Mouse (Mus musculus): ENCODE results near the gene Cacnb3. TPM values are rescaled to one million over a fixed set of nuclear protein-coding genes. Genes with fewer than 3 reads are reported as not detected.

Cacnb3 gene
- polyA plus RNA-seq, 1 experiment = 127 TPM

DNA sequence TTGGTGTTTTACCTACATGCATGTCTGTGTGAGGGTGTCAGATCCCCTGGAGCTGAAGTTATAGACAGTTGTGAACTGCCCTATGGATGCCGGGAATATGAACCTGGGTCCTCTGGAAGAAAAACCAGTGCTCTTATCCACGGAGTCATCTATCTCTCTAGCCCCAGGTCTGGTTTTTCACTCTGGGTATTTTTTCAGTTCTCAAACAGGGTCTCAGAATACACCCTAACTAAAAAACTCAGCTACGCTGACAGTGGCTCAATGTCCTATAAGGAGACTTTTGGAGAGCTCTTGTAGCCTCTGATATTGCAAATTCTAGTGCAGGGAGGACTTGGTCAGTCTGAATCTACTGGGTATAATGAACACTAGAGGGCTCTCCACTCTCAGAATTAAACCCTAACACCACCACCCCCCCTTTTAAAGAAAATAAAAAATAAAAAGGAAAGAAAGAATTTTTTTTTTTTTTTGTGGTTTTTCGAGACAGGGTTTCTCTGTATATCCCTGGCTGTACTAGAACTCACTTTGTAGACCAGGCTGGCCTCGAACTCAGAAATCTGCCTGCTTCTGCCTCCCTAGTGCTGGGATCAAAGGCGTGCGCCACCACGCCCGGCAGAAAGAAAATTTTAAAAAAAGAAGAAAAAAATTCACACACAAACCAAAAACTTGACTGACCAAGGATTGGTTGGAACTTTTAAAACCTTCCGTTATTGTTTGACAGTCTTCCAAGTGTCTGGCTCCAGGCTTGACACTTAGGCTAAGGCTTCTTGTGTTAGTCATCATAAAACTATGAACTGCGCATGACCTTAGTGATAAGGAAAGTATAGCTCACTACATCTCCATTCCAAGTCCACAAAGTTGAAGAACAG lies 33.6 kb downstream of the Cacnb3 start:
- 63% methylated on average over 11 of the region's 11 CpGs for WGBS
- Histone ChIP-seq H3K4me3 (ENCODE audit: control insufficient read depth, insufficient read depth, low read length) (no peak overlapping the region), H3K27ac (ENCODE audit: control insufficient read depth, insufficient read depth, low read length) (no peak overlapping the region), H3K27me3 (ENCODE audit: control insufficient read depth, insufficient read depth, low read length) (no peaks in the 10 kb centered on the region), H3K36me3 (ENCODE audit: control insufficient read depth, insufficient read depth, low read length) (no peaks in the 10 kb centered on the region), H3K4me1 (replicated peaks; ENCODE audit: control insufficient read depth, insufficient read depth, low read length) (peaks cover 6% of the 10 kb centered on the region; the same call in 1 of the 2 replicates)
- no peak for TF ChIP-seq CTCF (IDR thresholded peaks at IDR 0.05; ENCODE audit: borderline replicate concordance, control insufficient read depth, extremely low read depth, insufficient read depth, low read length, poor library complexity)
- no peak for TF ChIP-seq POLR2A (IDR thresholded peaks at IDR 0.05; ENCODE audit: control insufficient read depth, extremely low read depth, insufficient read depth, low read length, poor library complexity)
- no peak for DNase-seq

DNA sequence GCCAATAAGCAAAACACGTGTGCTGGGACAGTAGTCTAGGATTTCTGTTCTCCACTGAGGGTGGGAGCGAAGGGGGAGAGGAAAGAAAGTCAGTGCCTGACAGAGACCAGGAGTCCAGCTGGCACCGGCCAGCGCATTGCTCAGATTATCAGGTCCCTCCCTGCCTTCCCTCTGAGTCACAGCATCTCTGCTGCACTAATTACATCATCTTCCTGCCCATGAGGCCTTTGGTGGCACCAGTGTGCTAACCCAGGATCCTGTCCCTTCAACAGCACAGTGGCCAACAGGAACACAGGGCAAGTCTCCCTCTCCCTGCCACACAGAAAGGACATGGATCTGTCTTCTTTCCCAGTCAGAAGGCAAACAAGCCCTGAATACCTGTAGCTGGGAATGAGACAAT lies 42.0 kb downstream of the Cacnb3 start:
- no peak overlapping the region for H3K27ac ChIP-seq (ENCODE audit: control insufficient read depth, insufficient read depth, low read length)
- no peak overlapping the region for H3K4me3 ChIP-seq (ENCODE audit: control insufficient read depth, insufficient read depth, low read length)
- 90% methylated on average over 4 of the region's 4 CpGs for WGBS
- no peak for TF ChIP-seq POLR2A (IDR thresholded peaks at IDR 0.05; ENCODE audit: control insufficient read depth, extremely low read depth, insufficient read depth, low read length, poor library complexity)
- no peak for TF ChIP-seq CTCF (IDR thresholded peaks at IDR 0.05; ENCODE audit: borderline replicate concordance, control insufficient read depth, extremely low read depth, insufficient read depth, low read length, poor library complexity)
- peaks cover 9% of the 10 kb centered on the region; the same call in 1 of the 2 replicates for H3K27me3 ChIP-seq (ENCODE audit: control insufficient read depth, insufficient read depth, low read length)
- peaks cover 14% of the 10 kb centered on the region for H3K4me1 ChIP-seq (replicated peaks; ENCODE audit: control insufficient read depth, insufficient read depth, low read length)
- no peak for DNase-seq
- H3K36me3 ChIP-seq (ENCODE audit: control insufficient read depth, insufficient read depth, low read length) = no peaks in the 10 kb centered on the region

DNA sequence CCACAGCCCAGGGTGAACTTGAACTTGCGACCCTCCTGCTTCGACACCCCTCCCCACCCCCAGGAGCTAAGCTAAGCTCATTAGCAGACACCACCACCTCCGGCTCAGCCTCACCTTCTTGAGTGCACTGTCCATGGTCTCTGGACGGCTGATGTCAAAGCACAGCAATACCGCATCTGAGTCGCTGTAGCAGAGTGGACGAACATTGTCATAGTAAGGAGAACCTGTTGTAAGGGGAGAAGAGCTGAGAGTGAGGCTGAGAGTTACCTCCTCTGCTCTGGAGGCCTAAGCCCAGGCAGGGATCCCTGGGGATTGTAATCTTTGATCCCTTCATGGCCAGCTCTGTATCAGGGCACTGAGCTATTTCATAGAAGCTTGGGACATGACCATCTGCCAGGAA lies 43.1 kb downstream of the Cacnb3 start:
- H3K27me3 ChIP-seq (ENCODE audit: control insufficient read depth, insufficient read depth, low read length) = peaks cover 9% of the 10 kb centered on the region; the same call in 1 of the 2 replicates
- TF ChIP-seq CTCF (IDR thresholded peaks at IDR 0.05; ENCODE audit: borderline replicate concordance, control insufficient read depth, extremely low read depth, insufficient read depth, low read length, poor library complexity) (no peak), POLR2A (IDR thresholded peaks at IDR 0.05; ENCODE audit: control insufficient read depth, extremely low read depth, insufficient read depth, low read length, poor library complexity) (no peak)

DNA sequence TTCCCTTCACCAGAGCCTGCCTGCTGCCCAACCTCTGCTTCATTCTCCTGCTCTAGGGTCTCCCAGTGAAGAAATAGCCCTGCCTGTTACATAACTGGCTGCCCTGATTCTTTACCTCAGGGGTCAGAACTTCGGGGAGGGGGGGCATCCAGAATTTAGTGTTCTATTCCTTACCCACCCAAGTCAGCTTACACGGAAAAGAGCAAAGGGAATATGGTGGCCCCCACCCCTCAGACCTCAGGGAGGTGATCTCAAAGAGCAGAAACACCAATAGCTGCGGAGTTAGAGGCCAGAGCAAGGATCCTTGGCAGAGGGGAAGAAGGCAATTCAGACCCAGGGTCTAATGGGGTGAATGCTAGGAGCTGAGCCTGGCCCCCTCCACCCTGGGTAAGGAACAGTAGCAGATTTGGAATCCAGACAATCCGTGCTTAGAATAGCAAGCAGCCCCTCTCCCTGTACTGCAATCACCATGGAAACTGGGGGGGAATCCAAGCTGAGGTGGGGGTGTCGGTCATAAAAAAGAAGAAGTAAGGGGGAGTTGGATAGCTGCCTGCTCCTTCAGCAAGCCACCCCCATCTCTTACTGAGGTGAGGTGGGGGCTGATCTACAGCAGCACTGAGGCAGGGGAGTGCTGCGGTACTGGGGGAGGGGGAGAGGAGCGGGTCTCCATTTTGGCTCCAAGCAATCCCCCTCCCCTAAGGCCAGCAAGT lies 43.8 kb downstream of the Cacnb3 start:
- DNase-seq = no peak
- H3K4me3 ChIP-seq (ENCODE audit: control insufficient read depth, insufficient read depth, low read length) = no peak overlapping the region
- H3K27ac ChIP-seq (ENCODE audit: control insufficient read depth, insufficient read depth, low read length) = no peak overlapping the region
- WGBS = 39% methylated on average over 7 of the region's 7 CpGs
- no peak for TF ChIP-seq POLR2A (IDR thresholded peaks at IDR 0.05; ENCODE audit: control insufficient read depth, extremely low read depth, insufficient read depth, low read length, poor library complexity)
- no peak for TF ChIP-seq CTCF (IDR thresholded peaks at IDR 0.05; ENCODE audit: borderline replicate concordance, control insufficient read depth, extremely low read depth, insufficient read depth, low read length, poor library complexity)
- no peaks in the 10 kb centered on the region for H3K36me3 ChIP-seq (ENCODE audit: control insufficient read depth, insufficient read depth, low read length)
- H3K27me3 ChIP-seq (ENCODE audit: control insufficient read depth, insufficient read depth, low read length) = peaks cover 9% of the 10 kb centered on the region; the same call in 1 of the 2 replicates
- H3K4me1 ChIP-seq (replicated peaks; ENCODE audit: control insufficient read depth, insufficient read depth, low read length) = peaks cover 14% of the 10 kb centered on the region

More for the DNA sequence above, 43.1 kb downstream of the Cacnb3 start:
- no peak overlapping the region for H3K27ac ChIP-seq (ENCODE audit: control insufficient read depth, insufficient read depth, low read length)
- H3K36me3 ChIP-seq (ENCODE audit: control insufficient read depth, insufficient read depth, low read length) = no peaks in the 10 kb centered on the region
- 95% methylated on average over 7 of the region's 7 CpGs for WGBS
- DNase-seq = no peak
- peaks cover 14% of the 10 kb centered on the region for H3K4me1 ChIP-seq (replicated peaks; ENCODE audit: control insufficient read depth, insufficient read depth, low read length)
- no peak overlapping the region for H3K4me3 ChIP-seq (ENCODE audit: control insufficient read depth, insufficient read depth, low read length)

DNA sequence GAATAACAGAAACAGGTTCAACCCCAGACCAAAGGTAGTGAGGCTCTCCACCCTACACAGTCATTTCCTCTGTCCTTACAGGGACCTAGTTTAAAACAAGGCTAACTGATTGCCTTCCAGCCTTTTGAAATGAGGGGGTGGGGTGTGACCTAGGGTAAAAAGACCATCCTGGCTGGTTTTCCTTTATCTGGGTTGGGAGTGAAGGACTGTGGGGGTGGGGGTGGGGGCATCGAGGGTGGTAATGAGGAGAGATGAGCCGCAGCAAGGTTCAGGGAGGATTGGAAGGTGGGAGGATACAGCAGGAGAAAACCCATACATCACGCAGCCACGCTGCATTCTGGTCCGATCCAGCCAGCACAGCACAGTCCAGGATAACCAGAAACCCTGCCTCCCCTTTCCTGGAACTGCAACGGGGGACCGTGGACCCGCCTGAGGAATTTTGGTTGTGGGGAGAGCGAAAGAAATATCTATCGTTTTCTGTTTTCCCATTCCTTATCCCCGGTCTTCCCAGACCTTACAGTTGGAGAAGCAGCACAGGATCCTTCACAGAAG lies 44.4 kb downstream of the Cacnb3 start:
- H3K4me1 ChIP-seq (replicated peaks; ENCODE audit: control insufficient read depth, insufficient read depth, low read length) = peaks cover 14% of the 10 kb centered on the region
- H3K27ac ChIP-seq (ENCODE audit: control insufficient read depth, insufficient read depth, low read length) = no peak overlapping the region
- no peak overlapping the region for H3K4me3 ChIP-seq (ENCODE audit: control insufficient read depth, insufficient read depth, low read length)
- TF ChIP-seq CTCF (IDR thresholded peaks at IDR 0.05; ENCODE audit: borderline replicate concordance, control insufficient read depth, extremely low read depth, insufficient read depth, low read length, poor library complexity) (no peak), POLR2A (IDR thresholded peaks at IDR 0.05; ENCODE audit: control insufficient read depth, extremely low read depth, insufficient read depth, low read length, poor library complexity) (no peak)
- H3K36me3 ChIP-seq (ENCODE audit: control insufficient read depth, insufficient read depth, low read length) = no peaks in the 10 kb centered on the region
- 36% methylated on average over 11 of the region's 11 CpGs for WGBS
- H3K27me3 ChIP-seq (ENCODE audit: control insufficient read depth, insufficient read depth, low read length) = peaks cover 9% of the 10 kb centered on the region; the same call in 1 of the 2 replicates
- DNase-seq = no peak

DNA sequence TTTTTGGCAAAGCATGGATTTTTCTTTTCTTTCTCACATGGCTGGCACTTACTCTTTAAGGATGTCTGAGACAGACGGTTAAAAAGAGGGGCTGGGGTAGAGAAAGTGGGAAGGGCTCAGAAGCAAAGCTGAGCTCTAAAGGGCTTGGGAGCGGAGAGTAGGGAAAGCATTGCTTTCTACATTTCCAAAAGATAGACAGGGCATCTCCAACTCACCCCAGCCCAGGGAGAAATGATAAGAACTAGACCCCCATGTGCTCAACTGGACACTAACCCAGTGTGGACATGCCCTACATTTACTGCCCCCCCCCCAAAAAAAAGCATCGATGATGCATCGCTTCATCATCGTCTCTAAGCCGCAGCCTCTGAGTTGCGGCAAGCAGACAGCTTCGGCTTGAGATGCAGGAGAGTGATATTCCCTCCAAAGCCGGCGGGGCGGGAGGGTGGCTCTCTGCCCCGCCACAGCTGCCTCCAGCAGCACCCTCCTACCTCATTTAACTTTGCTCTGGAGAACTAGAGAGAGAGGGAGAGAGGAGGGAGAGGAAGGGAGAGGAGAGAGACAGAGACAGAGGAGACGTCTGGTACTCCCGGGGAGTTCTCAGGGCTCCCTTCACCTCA lies 45.1 kb downstream of the Cacnb3 start:
- no peak overlapping the region for H3K4me3 ChIP-seq (ENCODE audit: control insufficient read depth, insufficient read depth, low read length)

More for the DNA sequence above, 45.1 kb downstream of the Cacnb3 start:
- DNase-seq = no peak
- Histone ChIP-seq H3K36me3 (ENCODE audit: control insufficient read depth, insufficient read depth, low read length) (no peaks in the 10 kb centered on the region), H3K27ac (ENCODE audit: control insufficient read depth, insufficient read depth, low read length) (no peak overlapping the region), H3K4me1 (replicated peaks; ENCODE audit: control insufficient read depth, insufficient read depth, low read length) (peaks cover 14% of the 10 kb centered on the region), H3K27me3 (ENCODE audit: control insufficient read depth, insufficient read depth, low read length) (peaks cover 9% of the 10 kb centered on the region; the same call in 1 of the 2 replicates)
- WGBS = 21% methylated on average over 14 of the region's 14 CpGs
- TF ChIP-seq CTCF (IDR thresholded peaks at IDR 0.05; ENCODE audit: borderline replicate concordance, control insufficient read depth, extremely low read depth, insufficient read depth, low read length, poor library complexity) (no peak), POLR2A (IDR thresholded peaks at IDR 0.05; ENCODE audit: control insufficient read depth, extremely low read depth, insufficient read depth, low read length, poor library complexity) (no peak)

Data from thymus, adult 2 months (tissue).